Mouse (Mus musculus) midbrain, embryonic 12.5 days (tissue): ENCODE results near the gene Rapgef5. TPM values are rescaled to one million over a fixed set of nuclear protein-coding genes. Genes with fewer than 3 reads are reported as not detected.
A peak's percentile ranks its signal among the peaks of the same experiment; 100 is the strongest.

Experiments used
- ATAC-seq: fragments of 200-750 bp; cut with Nextera tagmentation; 2 replicates; pipeline ENCODE4 v1.8.0; 2017; ENCODE audit warnings: low read depth, moderate TSS enrichment, moderate library complexity; ENCODE audit not compliant: low FRiP score
- H3K27ac ChIP-seq: fragments of 300-500 bp; sonication (generic); replicated peaks from 2 replicates; pipeline ENCODE4 v1.5.1; 2016; ENCODE audit warnings: mild to moderate bottlenecking
- H3K27me3 ChIP-seq: fragments of 300-500 bp; sonication (generic); 2 replicates; pipeline ENCODE4 v1.6.1; 2016; ENCODE audit warnings: mild to moderate bottlenecking
- H3K36me3 ChIP-seq: fragments of 300-500 bp; sonication (generic); 2 replicates; pipeline ENCODE4 v1.6.1; 2016
- H3K4me1 ChIP-seq: fragments of 300-500 bp; sonication (generic); 2 replicates; pipeline ENCODE4 v1.6.1; 2016
- H3K4me2 ChIP-seq: fragments of 300-500 bp; sonication (generic); replicated peaks from 2 replicates; pipeline ENCODE4 v1.6.1; 2016; ENCODE audit warnings: mild to moderate bottlenecking, moderate library complexity
- H3K4me3 ChIP-seq: fragments of 300-500 bp; sonication (generic); 2 replicates; pipeline ENCODE4 v1.5.1; 2016; ENCODE audit warnings: mild to moderate bottlenecking
- H3K9ac ChIP-seq: fragments of 300-500 bp; sonication (generic); replicated peaks from 2 replicates; pipeline ENCODE4 v1.6.1; 2016; ENCODE audit warnings: mild to moderate bottlenecking, moderate library complexity
- H3K9me3 ChIP-seq: fragments of 300-500 bp; sonication (generic); 2 replicates; pipeline ENCODE4 v1.6.1; 2016; ENCODE audit warnings: mild to moderate bottlenecking
- WGBS: fragments of 180-500 bp; shearing (Covaris S2); methylation state at CpG from one replicate; pipeline ENCODE4 v1.1.7; 2016; 5-methylcytosine and 5-hydroxymethylcytosine counted together
- polyA plus RNA-seq: library from polyadenylated mRNA; unstranded; fragments of >200 nt; fragmentation: Nextera tagmentation; extraction: Ambion mirVana; gene quantifications from 2 replicates; pipeline ENCODE4 v1.2.1, GENCODE M21; 2016

Rapgef5 gene
- polyA plus RNA-seq, 1 experiment from 2014 or later: 25.9 TPM

DNA sequence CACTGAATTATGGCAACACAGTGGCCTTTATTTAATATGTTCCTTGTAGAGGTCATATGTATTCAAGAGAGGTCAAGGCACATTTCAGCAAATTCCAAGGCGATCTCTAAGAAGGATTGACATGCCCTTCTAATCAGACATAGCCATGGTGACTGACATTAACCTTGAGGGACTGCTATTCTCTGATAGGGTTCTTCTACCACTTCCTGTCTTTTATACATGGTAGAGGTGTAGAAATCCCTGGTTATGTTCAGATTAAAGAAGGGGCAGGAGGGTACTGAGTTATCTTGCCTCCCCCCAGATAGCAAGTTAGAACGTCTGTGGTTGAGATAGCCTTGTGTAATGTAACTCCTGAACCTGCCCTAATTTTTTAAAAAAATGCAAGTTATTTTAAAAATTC lies 69.1 kb downstream of the Rapgef5 start:
- H3K4me2 ChIP-seq: no peak overlapping the region
- 82% methylated on average over 2 of the region's 2 CpGs for WGBS
- no peaks in the 10 kb centered on the region for H3K9me3 ChIP-seq
- H3K27ac ChIP-seq: no peak overlapping the region
- no peaks in the 10 kb centered on the region for H3K4me1 ChIP-seq
- H3K9ac ChIP-seq: no peak overlapping the region
- H3K27me3 ChIP-seq: no peaks in the 10 kb centered on the region
- H3K36me3 ChIP-seq: no peaks in the 10 kb centered on the region
- no peak for ATAC-seq
- H3K4me3 ChIP-seq: no peak overlapping the region

GRCm38 (mm10) chr12:117586124-117586523 lies 69.8 kb downstream of the Rapgef5 start:
- no peak overlapping the region for H3K9ac ChIP-seq
- WGBS: 49% methylated on average over 1 of the region's 1 CpGs
- no peak overlapping the region for H3K27ac ChIP-seq
- no peak overlapping the region for H3K4me2 ChIP-seq
- no peaks in the 10 kb centered on the region for H3K27me3 ChIP-seq
- no peaks in the 10 kb centered on the region for H3K4me1 ChIP-seq
- H3K9me3 ChIP-seq: no peaks in the 10 kb centered on the region
- no peak overlapping the region for H3K4me3 ChIP-seq
- no peaks in the 10 kb centered on the region for H3K36me3 ChIP-seq
- ATAC-seq: no peak

- Histone ChIP-seq H3K4me2 (no peak overlapping the region), H3K36me3 (no peaks in the 10 kb centered on the region), H3K9me3 (no peaks in the 10 kb centered on the region), H3K9ac (no peak overlapping the region), H3K4me1 (no peaks in the 10 kb centered on the region), H3K27me3 (no peaks in the 10 kb centered on the region), H3K4me3 (no peak overlapping the region), H3K27ac (no peak overlapping the region)
- no peak for ATAC-seq
- WGBS: 81% methylated on average over 2 of the region's 2 CpGs
Observed at GRCm38 (mm10) chr12:117589186-117589585, 72.9 kb downstream of the Rapgef5 start.

GRCm38 (mm10) chr12:117592019-117592418 lies 75.7 kb downstream of the Rapgef5 start:
- H3K27me3 ChIP-seq: no peaks in the 10 kb centered on the region
- no peak overlapping the region for H3K9ac ChIP-seq
- no peak for ATAC-seq
- no peak overlapping the region for H3K4me2 ChIP-seq
- no peak overlapping the region for H3K27ac ChIP-seq
- no peaks in the 10 kb centered on the region for H3K4me1 ChIP-seq
- no peaks in the 10 kb centered on the region for H3K36me3 ChIP-seq
- WGBS: 17% methylated on average over 2 of the region's 2 CpGs
- no peaks in the 10 kb centered on the region for H3K9me3 ChIP-seq
- H3K4me3 ChIP-seq: no peak overlapping the region

DNA sequence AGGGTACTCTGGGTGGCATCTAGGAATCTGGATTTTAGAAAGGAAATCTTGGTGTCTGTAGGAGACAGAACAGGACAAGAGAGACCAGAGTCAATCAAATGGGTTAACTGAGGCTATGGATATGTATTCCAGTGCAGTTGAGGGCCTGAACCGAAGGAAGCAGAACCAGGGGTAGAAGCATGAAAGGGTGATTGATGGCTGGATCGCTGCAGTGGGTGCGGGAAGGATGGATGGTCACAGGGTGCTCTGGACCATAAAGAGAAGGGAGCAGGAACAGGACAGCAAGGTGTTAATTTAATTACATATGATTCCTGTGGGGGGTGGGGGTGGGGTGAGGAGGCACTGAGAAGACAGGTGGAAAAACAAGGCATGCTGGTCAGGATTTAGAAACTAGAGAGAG lies 76.3 kb downstream of the Rapgef5 start:
- H3K27ac ChIP-seq: no peak overlapping the region
- no peak overlapping the region for H3K9ac ChIP-seq
- H3K36me3 ChIP-seq: no peaks in the 10 kb centered on the region
- H3K4me1 ChIP-seq: no peaks in the 10 kb centered on the region
- no peak for ATAC-seq
- no peak overlapping the region for H3K4me2 ChIP-seq
- no peaks in the 10 kb centered on the region for H3K9me3 ChIP-seq
- no peaks in the 10 kb centered on the region for H3K27me3 ChIP-seq
- no peak overlapping the region for H3K4me3 ChIP-seq
- WGBS: 61% methylated on average over 3 of the region's 3 CpGs

- Histone ChIP-seq H3K4me2 (no peak overlapping the region), H3K9ac (no peak overlapping the region), H3K9me3 (no peaks in the 10 kb centered on the region), H3K27ac (no peak overlapping the region), H3K27me3 (no peaks in the 10 kb centered on the region), H3K4me1 (no peaks in the 10 kb centered on the region), H3K36me3 (no peaks in the 10 kb centered on the region), H3K4me3 (no peak overlapping the region)
- no peak for ATAC-seq
- WGBS: 71% methylated on average over 9 of the region's 9 CpGs
Observed at GRCm38 (mm10) chr12:117595179-117595578, 78.9 kb downstream of the Rapgef5 start.

GRCm38 (mm10) chr12:117598190-117598589 lies 81.9 kb downstream of the Rapgef5 start:
- Histone ChIP-seq H3K36me3 (no peaks in the 10 kb centered on the region), H3K27me3 (no peaks in the 10 kb centered on the region), H3K4me2 (no peak overlapping the region), H3K4me3 (no peak overlapping the region), H3K9me3 (no peaks in the 10 kb centered on the region), H3K4me1 (no peaks in the 10 kb centered on the region), H3K27ac (no peak overlapping the region), H3K9ac (no peak overlapping the region)
- 77% methylated on average over 2 of the region's 2 CpGs for WGBS
- no peak for ATAC-seq

DNA sequence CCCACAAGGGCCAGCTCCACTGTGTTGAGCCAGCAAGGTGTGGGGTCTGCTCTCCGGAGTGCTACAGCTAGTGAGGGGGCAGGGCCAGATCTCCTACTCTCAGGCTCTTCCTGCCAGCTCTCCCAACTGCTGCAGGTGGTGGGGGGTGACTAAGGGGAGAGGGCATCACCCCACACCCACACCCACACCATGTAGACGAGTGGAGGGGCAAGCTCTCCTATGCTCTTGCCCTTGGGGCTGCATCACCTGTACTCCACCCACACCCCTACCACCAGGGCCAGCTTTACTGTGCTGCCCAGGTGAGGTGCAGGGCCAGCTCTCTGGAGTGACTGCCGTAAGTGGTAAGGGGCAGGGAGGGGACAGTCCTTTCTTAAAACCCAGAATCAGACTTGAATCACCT lies 89.7 kb downstream of the Rapgef5 start:
- H3K9me3 ChIP-seq: no peaks in the 10 kb centered on the region
- H3K4me2 ChIP-seq: no peak overlapping the region
- ATAC-seq: no peak
- no peaks in the 10 kb centered on the region for H3K36me3 ChIP-seq
- WGBS: 80% methylated on average over 3 of the region's 3 CpGs
- no peaks in the 10 kb centered on the region for H3K27me3 ChIP-seq
- no peak overlapping the region for H3K9ac ChIP-seq
- H3K4me1 ChIP-seq: no peaks in the 10 kb centered on the region
- no peak overlapping the region for H3K4me3 ChIP-seq
- H3K27ac ChIP-seq: no peak overlapping the region

- H3K27ac ChIP-seq: no peak overlapping the region
- 67% methylated on average over 3 of the region's 3 CpGs for WGBS
Observed at GRCm38 (mm10) chr12:117612715-117613114, 96.4 kb downstream of the Rapgef5 start.

GRCm38 (mm10) chr12:117619523-117620023 lies 103.3 kb downstream of the Rapgef5 start:
- Histone ChIP-seq H3K27me3 (no peaks in the 10 kb centered on the region), H3K9me3 (no peaks in the 10 kb centered on the region), H3K4me1 (no peaks in the 10 kb centered on the region), H3K9ac (no peak overlapping the region), H3K36me3 (no peaks in the 10 kb centered on the region), H3K4me3 (no peak overlapping the region), H3K4me2 (no peak overlapping the region), H3K27ac (no peak overlapping the region)
- no peak for ATAC-seq
- 76% methylated on average over 4 of the region's 4 CpGs for WGBS

More at GRCm38 (mm10) chr12:117612715-117613114, 96.4 kb downstream of the Rapgef5 start:
- no peak overlapping the region for H3K4me3 ChIP-seq
- peaks cover 3% of the 10 kb centered on the region; the same call in 1 of the 2 replicates for H3K4me1 ChIP-seq
- H3K4me2 ChIP-seq: no peak overlapping the region
- peak; percentile 68; the same call in 1 of the 2 replicates for ATAC-seq
- no peaks in the 10 kb centered on the region for H3K36me3 ChIP-seq
- H3K27me3 ChIP-seq: no peaks in the 10 kb centered on the region
- H3K9me3 ChIP-seq: no peaks in the 10 kb centered on the region
- no peak overlapping the region for H3K9ac ChIP-seq

DNA sequence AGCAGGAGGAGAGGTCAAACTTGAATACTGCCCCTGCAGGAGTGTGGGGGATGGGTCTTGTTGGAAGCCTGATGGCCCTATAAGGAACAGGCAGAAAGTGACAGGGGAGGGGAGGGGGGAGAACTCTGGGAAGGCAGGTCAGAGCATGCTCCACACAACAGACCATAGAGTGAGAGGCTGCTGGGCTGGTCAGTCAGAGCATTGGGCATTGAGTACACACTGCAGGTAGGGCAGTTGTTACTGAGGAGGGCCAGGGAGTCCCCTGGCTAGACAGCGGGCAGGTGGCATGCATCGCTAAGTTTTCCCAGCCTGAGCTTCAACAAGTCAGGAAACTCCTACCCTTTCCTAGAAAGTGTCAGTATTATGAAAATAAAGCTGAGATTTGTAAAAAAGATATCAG lies 106.7 kb downstream of the Rapgef5 start:
- no peaks in the 10 kb centered on the region for H3K27me3 ChIP-seq
- H3K36me3 ChIP-seq: no peaks in the 10 kb centered on the region
- no peak overlapping the region for H3K27ac ChIP-seq
- 89% methylated on average over 2 of the region's 2 CpGs for WGBS
- H3K9me3 ChIP-seq: no peaks in the 10 kb centered on the region
- no peak overlapping the region for H3K9ac ChIP-seq
- no peak overlapping the region for H3K4me2 ChIP-seq
- H3K4me1 ChIP-seq: peaks cover 6% of the 10 kb centered on the region; the same call in 1 of the 2 replicates
- H3K4me3 ChIP-seq: no peak overlapping the region
- ATAC-seq: no peak

- H3K27ac ChIP-seq: no peak overlapping the region
- ATAC-seq: peak; percentile 86
- H3K9me3 ChIP-seq: no peaks in the 10 kb centered on the region
- 52% methylated on average over 2 of the region's 2 CpGs for WGBS
- no peak overlapping the region for H3K9ac ChIP-seq
- no peaks in the 10 kb centered on the region for H3K36me3 ChIP-seq
- H3K4me2 ChIP-seq: no peak overlapping the region
- peaks cover 12% of the 10 kb centered on the region; the same call in 1 of the 2 replicates for H3K4me1 ChIP-seq
- no peaks in the 10 kb centered on the region; the same call in 1 of the 2 replicates for H3K27me3 ChIP-seq
- no peak overlapping the region for H3K4me3 ChIP-seq
Observed at GRCm38 (mm10) chr12:117627311-117627710, 111.0 kb downstream of the Rapgef5 start.
